Mouse (Mus musculus): ENCODE results near the gene Cntn1.

The Cntn1 gene

GRCm38 (mm10) chr15:92141972-92142371 is 91.0 kb downstream of the Cntn1 start:
- peak; percentile 25 for DNase-seq

GRCm38 (mm10) chr15:92154921-92155320 is 104.0 kb downstream of the Cntn1 start:
- peak; percentile 37 for DNase-seq

- DNase-seq, result no peak
These were observed 109.8 kb downstream of the Cntn1 start for GRCm38 (mm10) chr15:92160855-92161162.

- DNase-seq, result peak; percentile 47
These were observed 110.4 kb downstream of the Cntn1 start for GRCm38 (mm10) chr15:92161163-92162025.

GRCm38 (mm10) chr15:92162835-92163234 is 111.9 kb downstream of the Cntn1 start:
- DNase-seq, result no peak

- no peak for DNase-seq
These were observed 113.2 kb downstream of the Cntn1 start for GRCm38 (mm10) chr15:92164127-92164526.

GRCm38 (mm10) chr15:92166266-92166665 is 115.3 kb downstream of the Cntn1 start:
- DNase-seq, result no peak

- DNase-seq, result no peak
These were observed 124.8 kb downstream of the Cntn1 start for GRCm38 (mm10) chr15:92175739-92176138.

GRCm38 (mm10) chr15:92177413-92177812 is 126.4 kb downstream of the Cntn1 start:
- peak; percentile 37 for DNase-seq

- no peak for DNase-seq
These were observed 134.5 kb downstream of the Cntn1 start for GRCm38 (mm10) chr15:92185484-92185883.

- DNase-seq, result peak; percentile 56
These were observed 139.0 kb downstream of the Cntn1 start for GRCm38 (mm10) chr15:92190000-92190399.

- peak; percentile 57 for DNase-seq
These were observed 149.5 kb downstream of the Cntn1 start for GRCm38 (mm10) chr15:92200326-92200985.

GRCm38 (mm10) chr15:92206695-92207094 is 155.7 kb downstream of the Cntn1 start:
- DNase-seq, result no peak

GRCm38 (mm10) chr15:92209778-92210177 is 158.8 kb downstream of the Cntn1 start:
- no peak for DNase-seq

- no peak for DNase-seq
These were observed 159.7 kb downstream of the Cntn1 start for GRCm38 (mm10) chr15:92210486-92211235.

GRCm38 (mm10) chr15:92215841-92216240 is 164.9 kb downstream of the Cntn1 start:
- no peak for DNase-seq

- no peak for DNase-seq
These were observed 170.5 kb downstream of the Cntn1 start for GRCm38 (mm10) chr15:92221446-92221845.

- DNase-seq, result peak; percentile 66
These were observed 180.4 kb downstream of the Cntn1 start for GRCm38 (mm10) chr15:92231386-92231785.

GRCm38 (mm10) chr15:92235836-92236235 is 184.9 kb downstream of the Cntn1 start:
- no peak for DNase-seq

- DNase-seq, result peak; percentile 73
These were observed 214.2 kb downstream of the Cntn1 start for GRCm38 (mm10) chr15:92264980-92265707.

GRCm38 (mm10) chr15:92268341-92268740 is 217.4 kb downstream of the Cntn1 start:
- DNase-seq, result peak; percentile 53

GRCm38 (mm10) chr15:92268741-92269322 is 217.9 kb downstream of the Cntn1 start:
- DNase-seq, result no peak
